Mouse (Mus musculus): ENCODE measurements around the gene Atp6v1g2. TPM values are rescaled to one million over a fixed set of nuclear protein-coding genes. Genes with fewer than 3 reads are reported as not detected.

Atp6v1g2 gene
- polyA plus RNA-seq, 1 experiment: 5.0 TPM

GRCm38 (mm10) chr17:35213071-35213470 is 20.4 kb upstream of the Atp6v1g2 start:
- no peak for DNase-seq (ENCODE audit: low read depth in 1 of 2, low spot score in 2 of 2)
- no peaks in the 10 kb centered on the region for H3K36me3 ChIP-seq (ENCODE audit: control insufficient read depth, insufficient read depth, low read length)
- H3K27ac ChIP-seq (ENCODE audit: insufficient read depth, low read length): no peak overlapping the region
- peaks cover 55% of the 10 kb centered on the region for H3K4me1 ChIP-seq (ENCODE audit: control insufficient read depth, insufficient read depth, insufficient read length)
- no peak overlapping the region for H3K4me3 ChIP-seq (ENCODE audit: extremely low read depth, insufficient read depth, insufficient read length)
- no peaks in the 10 kb centered on the region for H3K27me3 ChIP-seq (ENCODE audit: control insufficient read depth, insufficient read depth, low read length)
- 68% methylated on average over 5 of the region's 5 CpGs for WGBS
- TF ChIP-seq CTCF (IDR thresholded peaks at IDR 0.05; ENCODE audit: extremely low read depth, insufficient read depth, insufficient read length, insufficient replicate concordance) (no peak), POLR2A (IDR thresholded peaks at IDR 0.05; ENCODE audit: low read depth, low read length) (no peak)

GRCm38 (mm10) chr17:35218516-35219193 is 14.8 kb upstream of the Atp6v1g2 start:
- TF ChIP-seq POLR2A (IDR thresholded peaks at IDR 0.05; ENCODE audit: low read depth, low read length) (no peak), CTCF (IDR thresholded peaks at IDR 0.05; ENCODE audit: extremely low read depth, insufficient read depth, insufficient read length, insufficient replicate concordance) (no peak)
- peaks cover 56% of the 10 kb centered on the region for H3K4me1 ChIP-seq (ENCODE audit: control insufficient read depth, insufficient read depth, insufficient read length)
- H3K4me3 ChIP-seq (ENCODE audit: extremely low read depth, insufficient read depth, insufficient read length): peak overlapping the region; percentile 40; the same call in 1 of the 2 replicates
- H3K27me3 ChIP-seq (ENCODE audit: control insufficient read depth, insufficient read depth, low read length): no peaks in the 10 kb centered on the region
- 7% methylated on average over 18 of the region's 18 CpGs for WGBS
- peaks cover 2% of the 10 kb centered on the region; the same call in 1 of the 2 replicates for H3K36me3 ChIP-seq (ENCODE audit: control insufficient read depth, insufficient read depth, low read length)
- DNase-seq (ENCODE audit: low read depth in 1 of 2, low spot score in 2 of 2): peak; percentile 72 to 78
- H3K27ac ChIP-seq (ENCODE audit: insufficient read depth, low read length): peak overlapping the region; percentile 88

- 4% methylated on average over 6 of the region's 6 CpGs for WGBS
- peaks cover 52% of the 10 kb centered on the region for H3K4me1 ChIP-seq (ENCODE audit: control insufficient read depth, insufficient read depth, insufficient read length)
- peak overlapping the region; percentile 88 for H3K27ac ChIP-seq (ENCODE audit: insufficient read depth, low read length)
- no peak overlapping the region for H3K4me3 ChIP-seq (ENCODE audit: extremely low read depth, insufficient read depth, insufficient read length)
- peaks cover 2% of the 10 kb centered on the region; the same call in 1 of the 2 replicates for H3K36me3 ChIP-seq (ENCODE audit: control insufficient read depth, insufficient read depth, low read length)
- TF ChIP-seq POLR2A (IDR thresholded peaks at IDR 0.05; ENCODE audit: low read depth, low read length): no peak
- no peak for TF ChIP-seq CTCF (IDR thresholded peaks at IDR 0.05; ENCODE audit: extremely low read depth, insufficient read depth, insufficient read length, insufficient replicate concordance)
- DNase-seq (ENCODE audit: low read depth in 1 of 2, low spot score in 2 of 2): peak in 1 of 2 experiments; percentile 53
- no peaks in the 10 kb centered on the region for H3K27me3 ChIP-seq (ENCODE audit: control insufficient read depth, insufficient read depth, low read length)
Measured at GRCm38 (mm10) chr17:35219601-35220041, 13.8 kb upstream of the Atp6v1g2 start.

GRCm38 (mm10) chr17:35220156-35220952 is 13.1 kb upstream of the Atp6v1g2 start, which contains the start of gene Gm16181:
TSS of gene Gm16181 (plus strand) at chr17:35220834.
- 54% methylated on average over 28 of the region's 28 CpGs for WGBS
- Histone ChIP-seq H3K27me3 (ENCODE audit: control insufficient read depth, insufficient read depth, low read length) (no peaks in the 10 kb centered on the region), H3K27ac (ENCODE audit: insufficient read depth, low read length) (peak within 1 kb of the TSS; percentile 88), H3K36me3 (ENCODE audit: control insufficient read depth, insufficient read depth, low read length) (peaks cover 2% of the 10 kb centered on the region; the same call in 1 of the 2 replicates), H3K4me1 (ENCODE audit: control insufficient read depth, insufficient read depth, insufficient read length) (peaks cover 47% of the 10 kb centered on the region), H3K4me3 (ENCODE audit: extremely low read depth, insufficient read depth, insufficient read length) (no peak within 1 kb of the TSS)
- peak in 1 of 2 experiments; percentile 10 for DNase-seq (ENCODE audit: low read depth in 1 of 2, low spot score in 2 of 2)
- TF ChIP-seq CTCF (IDR thresholded peaks at IDR 0.05; ENCODE audit: extremely low read depth, insufficient read depth, insufficient read length, insufficient replicate concordance) (no peak), POLR2A (IDR thresholded peaks at IDR 0.05; ENCODE audit: low read depth, low read length) (no peak)

- H3K36me3 ChIP-seq (ENCODE audit: control insufficient read depth, insufficient read depth, low read length): peaks cover 2% of the 10 kb centered on the region; the same call in 1 of the 2 replicates
- H3K27me3 ChIP-seq (ENCODE audit: control insufficient read depth, insufficient read depth, low read length): no peaks in the 10 kb centered on the region
- H3K4me3 ChIP-seq (ENCODE audit: extremely low read depth, insufficient read depth, insufficient read length): no peak overlapping the region
- TF ChIP-seq POLR2A (IDR thresholded peaks at IDR 0.05; ENCODE audit: low read depth, low read length) (no peak), CTCF (IDR thresholded peaks at IDR 0.05; ENCODE audit: extremely low read depth, insufficient read depth, insufficient read length, insufficient replicate concordance) (no peak)
- 20% methylated on average over 6 of the region's 6 CpGs for WGBS
- peaks cover 46% of the 10 kb centered on the region for H3K4me1 ChIP-seq (ENCODE audit: control insufficient read depth, insufficient read depth, insufficient read length)
- peak overlapping the region; percentile 31 for H3K27ac ChIP-seq (ENCODE audit: insufficient read depth, low read length)
- peak in 1 of 2 experiments; percentile 22 for DNase-seq (ENCODE audit: low read depth in 1 of 2, low spot score in 2 of 2)
Measured at GRCm38 (mm10) chr17:35222299-35222698, 11.2 kb upstream of the Atp6v1g2 start.

GRCm38 (mm10) chr17:35224641-35225040 is 8.8 kb upstream of the Atp6v1g2 start:
- WGBS: 92% methylated on average over 4 of the region's 4 CpGs

More at GRCm38 (mm10) chr17:35224641-35225040, 8.8 kb upstream of the Atp6v1g2 start:
- no peak for TF ChIP-seq POLR2A (IDR thresholded peaks at IDR 0.05; ENCODE audit: low read depth, low read length)
- no peak for TF ChIP-seq CTCF (IDR thresholded peaks at IDR 0.05; ENCODE audit: extremely low read depth, insufficient read depth, insufficient read length, insufficient replicate concordance)
- peaks cover 10% of the 10 kb centered on the region for H3K36me3 ChIP-seq (ENCODE audit: control insufficient read depth, insufficient read depth, low read length)
- no peak for DNase-seq (ENCODE audit: low read depth in 1 of 2, low spot score in 2 of 2)
- H3K27me3 ChIP-seq (ENCODE audit: control insufficient read depth, insufficient read depth, low read length): no peaks in the 10 kb centered on the region
- peaks cover 29% of the 10 kb centered on the region for H3K4me1 ChIP-seq (ENCODE audit: control insufficient read depth, insufficient read depth, insufficient read length)
- no peak overlapping the region for H3K4me3 ChIP-seq (ENCODE audit: extremely low read depth, insufficient read depth, insufficient read length)
- no peak overlapping the region for H3K27ac ChIP-seq (ENCODE audit: insufficient read depth, low read length)

Data from spleen, adult 2 months (tissue).